Comparison of ENCODE assay signal across 26 mouse cellular contexts in the genomic region with DNA sequence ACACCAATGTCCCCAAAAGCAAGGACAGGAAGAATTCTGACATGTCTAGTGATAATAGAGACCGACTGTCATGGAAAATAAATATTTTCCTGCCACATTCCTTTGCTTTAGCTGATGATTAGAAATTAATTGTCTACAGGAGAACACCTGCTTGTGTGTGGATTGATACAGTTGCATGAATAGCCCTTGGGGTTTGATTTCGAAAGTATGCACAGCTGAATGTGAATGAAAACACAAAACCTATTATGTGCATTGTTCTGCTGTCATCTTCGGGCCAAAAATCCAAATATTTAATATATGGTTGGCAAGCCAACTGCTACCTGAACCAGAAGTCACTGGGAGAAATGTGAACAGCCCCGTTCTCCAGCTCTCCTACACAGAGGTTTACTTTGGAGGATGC.
"Had no signal": no experiment of that assay in that cellular context is flagged by ENCODE, and none has a peak within 500 bp of the region (broad histone marks: within the 10 kb centered on the region; RNA-seq: fewer than 3 reads in every experiment).

No protein-coding gene starts in this region.

- H3K4me3 ChIP-seq: embryonic facial prominence, embryonic 10.5 days; embryonic facial prominence, embryonic 12.5 days; embryonic facial prominence, embryonic 13.5 days; embryonic facial prominence, embryonic 15.5 days; erythroblast, embryonic 14.5 days; forebrain, embryonic 10.5 days; forebrain, embryonic 12.5 days; forebrain, embryonic 13.5 days; forebrain, embryonic 15.5 days; gastrocnemius, adult 2 months; heart, adult 2 months had no signal

- DNase-seq: cerebellum, adult 8-10 months; cerebellum, adult 9-10 months; cerebellum, adult 9-11 months; cerebellum, postnatal 10 days; cerebellum, postnatal 14 days; cerebellum, postnatal 25 days; cerebellum, postnatal 36 days; embryo, embryonic 11 days; forebrain, postnatal 0 days; gastrocnemius, adult 2 months; gastrocnemius, postnatal 10 days; gastrocnemius, postnatal 14 days; gastrocnemius, postnatal 25 days; gastrocnemius, postnatal 36 days; heart, adult 11 months; heart, adult 18-20 months; heart, adult 2 months had no signal

- H3K4me1 ChIP-seq: embryonic facial prominence, embryonic 10.5 days; embryonic facial prominence, embryonic 12.5 days; embryonic facial prominence, embryonic 13.5 days; embryonic facial prominence, embryonic 15.5 days; forebrain, embryonic 10.5 days; forebrain, embryonic 12.5 days; forebrain, embryonic 13.5 days; forebrain, embryonic 15.5 days had no signal
